Mouse (Mus musculus): ENCODE data around the gene Atxn1.

Gene Atxn1

GRCm38 (mm10) chr13:45828035-45828434 lies 136.8 kb downstream of the Atxn1 start:
- DNase-seq (ENCODE audit: low spot score), result no peak

GRCm38 (mm10) chr13:45827619-45828018 lies 137.2 kb downstream of the Atxn1 start:
- peak; percentile 11 for DNase-seq (ENCODE audit: low spot score)

- DNase-seq (ENCODE audit: low spot score), result no peak
These were observed 137.7 kb downstream of the Atxn1 start for GRCm38 (mm10) chr13:45827046-45827596.

- no peak for DNase-seq (ENCODE audit: low spot score)
These were observed 142.3 kb downstream of the Atxn1 start for GRCm38 (mm10) chr13:45822491-45822829.

- no peak for DNase-seq (ENCODE audit: low spot score)
These were observed 142.9 kb downstream of the Atxn1 start for GRCm38 (mm10) chr13:45821764-45822490.

- no peak for DNase-seq (ENCODE audit: low spot score)
These were observed 144.2 kb downstream of the Atxn1 start for GRCm38 (mm10) chr13:45820473-45821230.

GRCm38 (mm10) chr13:45816670-45817069 lies 148.1 kb downstream of the Atxn1 start:
- DNase-seq (ENCODE audit: low spot score), result no peak

- no peak for DNase-seq (ENCODE audit: low spot score)
These were observed 154.9 kb downstream of the Atxn1 start for GRCm38 (mm10) chr13:45809777-45810410.

- no peak for DNase-seq (ENCODE audit: low spot score)
These were observed 157.2 kb downstream of the Atxn1 start for GRCm38 (mm10) chr13:45807593-45808043.

- no peak for DNase-seq (ENCODE audit: low spot score)
These were observed 157.9 kb downstream of the Atxn1 start for GRCm38 (mm10) chr13:45806600-45807525.

GRCm38 (mm10) chr13:45805915-45806599 lies 158.8 kb downstream of the Atxn1 start:
- no peak for DNase-seq (ENCODE audit: low spot score)

GRCm38 (mm10) chr13:45802620-45803410 lies 162.0 kb downstream of the Atxn1 start:
- DNase-seq (ENCODE audit: low spot score), result no peak

GRCm38 (mm10) chr13:45798248-45798647 lies 166.6 kb downstream of the Atxn1 start:
- no peak for DNase-seq (ENCODE audit: low spot score)

- no peak for DNase-seq (ENCODE audit: low spot score)
These were observed 167.1 kb downstream of the Atxn1 start for GRCm38 (mm10) chr13:45797696-45798095.

GRCm38 (mm10) chr13:45796286-45796685 lies 168.5 kb downstream of the Atxn1 start:
- no peak for DNase-seq (ENCODE audit: low spot score)

- no peak for DNase-seq (ENCODE audit: low spot score)
These were observed 171.0 kb downstream of the Atxn1 start for GRCm38 (mm10) chr13:45793796-45794195.

GRCm38 (mm10) chr13:45786409-45786808 lies 178.4 kb downstream of the Atxn1 start:
- no peak for DNase-seq (ENCODE audit: low spot score)

GRCm38 (mm10) chr13:45783681-45784080 lies 181.1 kb downstream of the Atxn1 start:
- DNase-seq (ENCODE audit: low spot score), result peak; percentile 48

- no peak for DNase-seq (ENCODE audit: low spot score)
These were observed 186.1 kb downstream of the Atxn1 start for GRCm38 (mm10) chr13:45778750-45779149.

GRCm38 (mm10) chr13:45778171-45778570 lies 186.6 kb downstream of the Atxn1 start:
- no peak for DNase-seq (ENCODE audit: low spot score)

All from MN1 (cell line).